9 mouse cellular contexts compared by ENCODE assay signal in the genomic region with DNA sequence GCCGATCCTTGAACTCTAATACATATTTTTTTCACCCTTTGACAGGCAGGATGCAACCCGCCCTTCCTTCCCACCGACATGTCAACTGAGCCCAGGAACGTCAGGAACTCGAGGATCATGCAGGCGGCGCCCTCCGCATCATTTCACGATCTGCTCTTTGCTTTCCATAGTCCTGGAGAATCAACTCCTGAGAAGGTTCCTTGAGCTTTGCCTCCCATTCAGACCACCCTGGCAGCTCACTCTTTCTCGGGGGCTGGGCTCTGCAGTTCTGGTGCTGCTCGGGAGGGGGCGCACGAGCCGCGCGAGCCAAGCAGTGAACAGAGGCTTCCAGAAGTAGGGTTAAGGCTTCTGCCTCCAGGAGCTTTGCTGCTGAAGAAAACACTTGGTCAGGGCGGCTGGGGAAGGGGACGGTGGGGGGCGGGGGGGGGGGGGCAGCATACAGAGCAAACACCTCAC. TPM values are rescaled to one million over a fixed set of nuclear protein-coding genes. Genes with fewer than 3 reads are reported as not detected.
A peak's percentile ranks its signal among the peaks of the same experiment; 100 is the strongest.
DNase-seq lines count a peak whose midpoint lies in the region; ATAC-seq and TF ChIP-seq lines count a peak whose summit lies in the region.
"Had no signal": no experiment of that assay in that cellular context is flagged by ENCODE, and none has a peak within 500 bp of the region (broad histone marks: within the 10 kb centered on the region; RNA-seq: fewer than 3 reads in every experiment).

No protein-coding gene starts in this region.

- H3K4me1 ChIP-seq in ES-E14 (ENCODE audit: control insufficient read depth in 2 of 2, insufficient read depth in 2 of 2, low read length in 2 of 2, poor library complexity in 1 of 2): peaks cover 4 to 18% of the 10 kb centered on the region in 2 experiments; a peak in 3 of 4 replicates
- no peaks in the 10 kb centered on the region for H3K4me1 ChIP-seq in hindbrain, embryonic 11.5 days (replicated peaks; ENCODE audit: control insufficient read depth, insufficient read depth, low read length)

- H3K9me3 ChIP-seq in ES-E14 (ENCODE audit: control insufficient read depth, insufficient read depth, low read depth, low read length): no peaks in the 10 kb centered on the region
- H3K9me3 ChIP-seq in hindbrain, embryonic 11.5 days (ENCODE audit: control insufficient read depth, low read length): no peaks in the 10 kb centered on the region

- no peak overlapping the region for H3K27ac ChIP-seq in ES-E14 (ENCODE audit: insufficient read depth, low read depth, low read length, poor library complexity, severe bottlenecking)
- no peak overlapping the region for H3K27ac ChIP-seq in hindbrain, embryonic 11.5 days (ENCODE audit: low read depth, low read length)

- no peak overlapping the region for H3K4me2 ChIP-seq in hindbrain, embryonic 11.5 days (replicated peaks; ENCODE audit: low read depth, low read length)

- 11% methylated on average over 17 of the region's 19 CpGs for WGBS in hindbrain, embryonic 11.5 days

- ATAC-seq in hindbrain, embryonic 11.5 days (ENCODE audit: low FRiP score): peak; percentile 84

- peak; percentile 54 for DNase-seq in ES-E14 (ENCODE audit: low read depth, low spot score)
- DNase-seq in cerebellum, adult 9-10 months: peak; percentile 24
- DNase-seq in frontal cortex, postnatal 14 days (ENCODE audit: low spot score in 2 of 2): peak; percentile 29 to 65
- DNase-seq in hindbrain, embryonic 11.5 days (ENCODE audit: low spot score): peak; percentile 86
- DNase-seq in layer of hippocampus, postnatal 14 days (ENCODE audit: low spot score in 2 of 2): peak; percentile 52 to 68
- DNase-seq in lung, postnatal 10 days: peak; percentile 85
- peak; percentile 83 for DNase-seq in ovary, postnatal 14 days (ENCODE audit: low spot score)
- peak; percentile 66 to 82 for DNase-seq in thymus, postnatal 10 days (ENCODE audit: low spot score in 2 of 2)

- in situ Hi-C loops in ES-E14 (cut with MboI; ENCODE audit: low sequenced_read_pairs in 2 of 2, unreplicated experiment in 2 of 2): loop anchor here in 1 of 2 experiments (25.0 kb wide), 2 partner anchors 334 to 584 kb away; no protein-coding TSS in a partner anchor

- H3K27me3 ChIP-seq in hindbrain, embryonic 11.5 days (ENCODE audit: control insufficient read depth, insufficient read depth, low read length): no peaks in the 10 kb centered on the region

- H3K4me3 ChIP-seq in ES-E14 (ENCODE audit: insufficient read depth in 1 of 2, low read depth in 1 of 2, low read length in 2 of 2, poor library complexity in 1 of 2, severe bottlenecking in 1 of 2): no peak overlapping the region
- no peak overlapping the region for H3K4me3 ChIP-seq in hindbrain, embryonic 11.5 days (ENCODE audit: low read depth, low read length)

- no peaks in the 10 kb centered on the region for H3K36me3 ChIP-seq in ES-E14 (ENCODE audit: control insufficient read depth, insufficient read depth, low read length, poor library complexity, severe bottlenecking)
- no peaks in the 10 kb centered on the region for H3K36me3 ChIP-seq in hindbrain, embryonic 11.5 days (ENCODE audit: control insufficient read depth, insufficient read depth, low read length)

- H3K9ac ChIP-seq in ES-E14 (ENCODE audit: insufficient read depth, low read depth, low read length, poor library complexity, severe bottlenecking): no peak overlapping the region
- H3K9ac ChIP-seq in hindbrain, embryonic 11.5 days (ENCODE audit: low read depth, low read length): no peak overlapping the region

TF ChIP-seq in ES-E14, 5 proteins besides CTCF, POLR2A, EP300 and RAD21:
- TF ChIP-seq CHD2 (IDR thresholded peaks at IDR 0.05; ENCODE audit: low read depth, low read length) (no peak), ZNF384 (IDR thresholded peaks at IDR 0.05; ENCODE audit: low read depth, low read length) (no peak), MAFK (IDR thresholded peaks at IDR 0.05; ENCODE audit: insufficient read depth, low read depth, low read length) (no peak), ZC3H11A (IDR thresholded peaks at IDR 0.05; ENCODE audit: borderline replicate concordance, low read depth, low read length) (peak; percentile 82; the same call in 1 of the 2 replicates), HCFC1 (IDR thresholded peaks at IDR 0.05; ENCODE audit: borderline replicate concordance, insufficient read depth, low read length) (no peak)

RNA-seq across cellular contexts. Expression of gene Msgn1, which starts 12.6 kb away (rescaled TPM):
- total RNA-seq in ES-E14 (2012; rRNA removed): not detected in 2 replicates
- polyA plus RNA-seq in hindbrain, embryonic 11.5 days (2014; fragmentation: Nextera tagmentation; extraction: Ambion mirVana): not detected in 2 replicates
- total RNA-seq in layer of hippocampus, postnatal 14 days (2021): not detected
- polyA plus RNA-seq: frontal cortex, adult 2 months had no signal

RNA-seq across cellular contexts. Expression of gene Kcns3, which starts 45.3 kb away (rescaled TPM):
- total RNA-seq in ES-E14 (2012; rRNA removed): 2.5 and 2.6 TPM in 2 replicates
- polyA plus RNA-seq in hindbrain, embryonic 11.5 days (2014; fragmentation: Nextera tagmentation; extraction: Ambion mirVana): 0.22 and 0.38 TPM in 2 replicates
- total RNA-seq in layer of hippocampus, postnatal 14 days (2021): 1 to 10 TPM; 6.6 to 6.8 TPM

Comparison
In these comparisons a context has a peak if more than half of its experiments do, and no peak if none do; other contexts are left out.
1. DNase-seq: peak in every context shown above with its lines; median percentile 86 in hindbrain, embryonic 11.5 days; 85 in lung, postnatal 10 days; 83 in ovary, postnatal 14 days; 74 in thymus, postnatal 10 days; 60 in layer of hippocampus, postnatal 14 days; 54 in ES-E14; 47 in frontal cortex, postnatal 14 days; 24 in cerebellum, adult 9-10 months.